9 mouse cellular contexts compared by ENCODE assay signal in the genomic region with DNA sequence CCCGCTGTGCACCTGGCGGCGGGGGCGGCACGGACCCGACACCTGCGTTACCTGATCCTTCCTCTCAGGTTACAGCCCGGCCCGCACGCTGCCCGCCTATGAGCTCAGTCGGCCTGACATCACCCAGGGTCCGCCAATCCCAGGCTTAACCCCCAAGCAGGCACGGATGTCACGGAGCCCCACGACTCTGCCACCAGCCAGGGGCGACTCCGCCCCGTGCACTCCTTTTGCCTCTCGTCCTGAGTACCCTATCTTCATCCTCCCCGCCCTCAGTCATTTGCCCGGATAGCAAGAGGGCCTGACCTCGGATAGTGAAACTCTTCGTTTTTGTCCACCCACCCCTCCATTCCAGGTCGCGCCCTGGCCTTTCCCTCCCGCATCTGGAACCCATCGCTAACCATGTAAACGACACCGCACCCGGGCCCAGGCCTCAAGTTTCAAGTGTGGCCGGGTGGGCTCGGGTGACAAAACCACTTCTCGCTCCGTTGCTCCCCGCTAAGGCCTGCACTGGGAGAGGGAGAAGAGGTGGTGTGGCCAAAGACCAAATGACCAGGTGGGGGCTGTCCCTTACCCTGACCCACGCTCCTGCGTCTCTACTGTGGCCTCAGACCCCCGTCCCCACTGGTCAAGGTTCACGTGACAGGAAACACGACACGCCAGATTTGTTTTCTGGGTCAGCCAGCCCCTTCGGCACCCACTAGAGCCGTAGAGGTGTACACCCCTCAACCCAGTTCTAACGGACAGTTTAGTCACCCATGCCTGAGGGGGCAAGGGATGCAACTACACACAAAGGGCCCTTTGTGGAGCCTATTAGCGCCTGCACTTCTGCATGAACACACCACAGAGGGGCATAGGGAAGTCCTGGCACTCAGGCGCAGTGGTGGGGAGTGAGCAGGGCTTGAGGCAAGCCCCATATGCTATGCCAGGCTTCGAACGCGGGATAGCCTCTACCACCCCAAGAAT. TPM values are rescaled to one million over a fixed set of nuclear protein-coding genes. Genes with fewer than 3 reads are reported as not detected.
DNase-seq lines count a peak whose midpoint lies in the region; ATAC-seq and TF ChIP-seq lines count a peak whose summit lies in the region.
"Had no signal": no experiment of that assay in that cellular context is flagged by ENCODE, and none has a peak within 500 bp of the region (broad histone marks: within the 10 kb centered on the region; RNA-seq: fewer than 3 reads in every experiment).

No protein-coding gene starts in this region.

- no peaks in the 10 kb centered on the region for H3K36me3 ChIP-seq in heart, embryonic 12.5 days
- H3K36me3 ChIP-seq in hindbrain, embryonic 16.5 days (ENCODE audit: control insufficient read depth, insufficient read depth, low read length), result no peaks in the 10 kb centered on the region
- H3K36me3 ChIP-seq in midbrain, postnatal 0 days (ENCODE audit: insufficient read depth, low read length), result no peaks in the 10 kb centered on the region

- H3K27me3 ChIP-seq in heart, embryonic 12.5 days (replicated peaks), result peaks cover 95% of the 10 kb centered on the region
- H3K27me3 ChIP-seq in hindbrain, embryonic 16.5 days (replicated peaks; ENCODE audit: control insufficient read depth, insufficient read depth, low read length), result peaks cover 65% of the 10 kb centered on the region
- H3K27me3 ChIP-seq in midbrain, postnatal 0 days (ENCODE audit: insufficient read depth, low read length), result peaks cover 69% of the 10 kb centered on the region

- H3K9ac ChIP-seq in heart, embryonic 12.5 days, result 0 out of 2 replicates have a peak overlapping the region, but pooled peaks have one; percentile 39
- H3K9ac ChIP-seq in hindbrain, embryonic 16.5 days (ENCODE audit: low read depth, low read length), result no peak overlapping the region
- no peak overlapping the region for H3K9ac ChIP-seq in midbrain, postnatal 0 days (replicated peaks; ENCODE audit: low read length, poor library complexity, severe bottlenecking)

- H3K27ac ChIP-seq in heart, embryonic 12.5 days (ENCODE audit: poor library complexity, severe bottlenecking), result no peak overlapping the region
- no peak overlapping the region for H3K27ac ChIP-seq in hindbrain, embryonic 16.5 days (ENCODE audit: low read depth, low read length)
- H3K27ac ChIP-seq in midbrain, postnatal 0 days (ENCODE audit: low read depth, low read length), result no peak overlapping the region

- ATAC-seq in heart, embryonic 12.5 days (ENCODE audit: insufficient number of reproducible peaks, low FRiP score), result no peak
- peak; percentile 12 for ATAC-seq in activated CD4-positive, CD25-positive, alpha-beta regulatory T cell, adult 4 months
- no peak for ATAC-seq in hindbrain, embryonic 16.5 days
- ATAC-seq in midbrain, postnatal 0 days (ENCODE audit: low FRiP score), result no peak

- WGBS in heart, embryonic 12.5 days, result 7% methylated on average over 50 of the region's 50 CpGs
- 5% methylated on average over 50 of the region's 50 CpGs for WGBS in hindbrain, embryonic 16.5 days
- WGBS in midbrain, postnatal 0 days, result 8% methylated on average over 41 of the region's 50 CpGs

- TF ChIP-seq CTCF in midbrain, postnatal 0 days (IDR thresholded peaks at IDR 0.05), result no peak

- no peaks in the 10 kb centered on the region for H3K9me3 ChIP-seq in heart, embryonic 12.5 days (replicated peaks)
- no peaks in the 10 kb centered on the region for H3K9me3 ChIP-seq in hindbrain, embryonic 16.5 days (ENCODE audit: control insufficient read depth, low read length)
- H3K9me3 ChIP-seq in midbrain, postnatal 0 days (ENCODE audit: low read length), result no peaks in the 10 kb centered on the region

- peaks cover 23% of the 10 kb centered on the region for H3K4me1 ChIP-seq in heart, embryonic 12.5 days (replicated peaks)
- H3K4me1 ChIP-seq in hindbrain, embryonic 16.5 days (ENCODE audit: control insufficient read depth, insufficient read depth, low read depth, low read length), result peaks cover 11% of the 10 kb centered on the region
- no peaks in the 10 kb centered on the region; the same call in 1 of the 2 replicates for H3K4me1 ChIP-seq in midbrain, postnatal 0 days (ENCODE audit: insufficient read depth, low read length)

- H3K4me3 ChIP-seq in heart, embryonic 12.5 days, result peak overlapping the region; percentile 43
- H3K4me3 ChIP-seq in hindbrain, embryonic 16.5 days (ENCODE audit: low read length), result no peak overlapping the region; the same call in 1 of the 2 replicates
- no peak overlapping the region for H3K4me3 ChIP-seq in midbrain, postnatal 0 days (ENCODE audit: low read depth, low read length)

- no peak for DNase-seq in heart, adult 8-10 months (ENCODE audit: low spot score)
- DNase-seq in midbrain, postnatal 0 days (ENCODE audit: low spot score), result peak; percentile 48
- no peak for DNase-seq in cerebellum, adult 9-11 months
- DNase-seq in layer of hippocampus, postnatal 25 days (ENCODE audit: extremely low spot score in 1 of 2, low spot score in 1 of 2), result no peak
- no peak for DNase-seq in adrenal gland, adult (ENCODE audit: inconsistent age in 2 of 2, low spot score in 1 of 2)

- peak overlapping the region; percentile 71 for H3K4me2 ChIP-seq in heart, embryonic 12.5 days
- peak overlapping the region; percentile 1; the same call in 1 of the 2 replicates for H3K4me2 ChIP-seq in hindbrain, embryonic 16.5 days (ENCODE audit: low read length)
- peak overlapping the region; percentile 57; the same call in 1 of the 2 replicates for H3K4me2 ChIP-seq in midbrain, postnatal 0 days (ENCODE audit: low read depth, low read length, poor library complexity, severe bottlenecking)

RNA-seq across cellular contexts. Expression of gene Tnfrsf25, which starts 16.4 kb away (rescaled TPM):
- polyA plus RNA-seq in heart, embryonic 12.5 days (2016; fragmentation: Nextera tagmentation; extraction: Ambion mirVana), result 0.86 and 1.1 TPM in 2 replicates
- total RNA-seq in heart, adult 8-10 months (2022), result 1 to 10 TPM; 1.1 to 3.2 (median 1.8) TPM
- polyA plus RNA-seq in activated CD4-positive, CD25-positive, alpha-beta regulatory T cell, adult 4 months (2017; shearing (Covaris generic)), result 100 to 1,000 TPM; 132 to 150 TPM
- 0.80 and 1.1 TPM in 2 replicates for polyA plus RNA-seq in hindbrain, embryonic 16.5 days (2015; fragmentation: Nextera tagmentation; extraction: Ambion mirVana)
- 0.99 and 2.0 TPM in 2 replicates for total RNA-seq in midbrain, postnatal 0 days (2014; rRNA removed)
- 0.38 and 0.49 TPM in 2 replicates for polyA plus RNA-seq in midbrain, postnatal 0 days (2015; fragmentation: Nextera tagmentation; extraction: Ambion mirVana)
- total RNA-seq in layer of hippocampus, postnatal 25 days (2021), result 10 to 100 TPM; 26.4 to 42.6 TPM
- total RNA-seq: G1E had no signal
- polyA plus RNA-seq: G1E had no signal

RNA-seq across cellular contexts. Expression of gene Espn, which starts 20.1 kb away (rescaled TPM):
- 1.3 and 1.6 TPM in 2 replicates for polyA plus RNA-seq in heart, embryonic 12.5 days (2016; fragmentation: Nextera tagmentation; extraction: Ambion mirVana)
- 1 to 10 TPM; 2.6 to 3.5 (median 3.0) TPM for total RNA-seq in heart, adult 8-10 months (2022)
- 1 to 10 TPM; 6.9 to 8.3 TPM for polyA plus RNA-seq in activated CD4-positive, CD25-positive, alpha-beta regulatory T cell, adult 4 months (2017; shearing (Covaris generic))
- polyA plus RNA-seq in hindbrain, embryonic 16.5 days (2015; fragmentation: Nextera tagmentation; extraction: Ambion mirVana), result 0.34 and 0.46 TPM in 2 replicates
- total RNA-seq in midbrain, postnatal 0 days (2014; rRNA removed), result 0.22 and 0.42 TPM in 2 replicates
- polyA plus RNA-seq in midbrain, postnatal 0 days (2015; fragmentation: Nextera tagmentation; extraction: Ambion mirVana), result 0.22 and 0.53 TPM in 2 replicates
- total RNA-seq in layer of hippocampus, postnatal 25 days (2021), result 1 to 10 TPM; 1.3 to 1.4 TPM

RNA-seq across cellular contexts. Expression of gene Hes2, which starts 26.6 kb away (rescaled TPM):
- polyA plus RNA-seq in heart, embryonic 12.5 days (2016; fragmentation: Nextera tagmentation; extraction: Ambion mirVana), result not detected in 2 replicates
- not detected for total RNA-seq in heart, adult 8-10 months (2022)
- not detected for polyA plus RNA-seq in activated CD4-positive, CD25-positive, alpha-beta regulatory T cell, adult 4 months (2017; shearing (Covaris generic))
- not detected in 2 replicates for polyA plus RNA-seq in hindbrain, embryonic 16.5 days (2015; fragmentation: Nextera tagmentation; extraction: Ambion mirVana)
- not detected in 2 replicates for total RNA-seq in midbrain, postnatal 0 days (2014; rRNA removed)
- polyA plus RNA-seq in midbrain, postnatal 0 days (2015; fragmentation: Nextera tagmentation; extraction: Ambion mirVana), result not detected in 2 replicates
- not detected for total RNA-seq in layer of hippocampus, postnatal 25 days (2021)

RNA-seq across cellular contexts. Expression of gene Acot7, which starts 45.8 kb away (rescaled TPM):
- polyA plus RNA-seq in heart, embryonic 12.5 days (2016; fragmentation: Nextera tagmentation; extraction: Ambion mirVana), result 63.4 and 64.6 TPM in 2 replicates
- 10 to 100 TPM; 63.9 to 80.9 (median 69.3) TPM for total RNA-seq in heart, adult 8-10 months (2022)
- 100 to 1,000 TPM; 134 to 172 TPM for polyA plus RNA-seq in activated CD4-positive, CD25-positive, alpha-beta regulatory T cell, adult 4 months (2017; shearing (Covaris generic))
- 478 and 542 TPM in 2 replicates for polyA plus RNA-seq in hindbrain, embryonic 16.5 days (2015; fragmentation: Nextera tagmentation; extraction: Ambion mirVana)
- total RNA-seq in midbrain, postnatal 0 days (2014; rRNA removed), result 228 and 259 TPM in 2 replicates
- polyA plus RNA-seq in midbrain, postnatal 0 days (2015; fragmentation: Nextera tagmentation; extraction: Ambion mirVana), result 510 and 544 TPM in 2 replicates
- total RNA-seq in layer of hippocampus, postnatal 25 days (2021), result 100 to 1,000 TPM; 318 to 353 TPM

RNA-seq across cellular contexts. Expression of gene Plekhg5, which starts 59.8 kb away (rescaled TPM):
- polyA plus RNA-seq in heart, embryonic 12.5 days (2016; fragmentation: Nextera tagmentation; extraction: Ambion mirVana), result 13.6 and 14.1 TPM in 2 replicates
- total RNA-seq in heart, adult 8-10 months (2022), result 10 to 100 TPM; 11.9 to 15.0 (median 14.3) TPM
- 1 to 10 TPM; 1.3 to 2.6 TPM for polyA plus RNA-seq in activated CD4-positive, CD25-positive, alpha-beta regulatory T cell, adult 4 months (2017; shearing (Covaris generic))
- 13.8 and 16.4 TPM in 2 replicates for polyA plus RNA-seq in hindbrain, embryonic 16.5 days (2015; fragmentation: Nextera tagmentation; extraction: Ambion mirVana)
- 17.6 and 33.5 TPM in 2 replicates for total RNA-seq in midbrain, postnatal 0 days (2014; rRNA removed)
- 13.0 and 15.1 TPM in 2 replicates for polyA plus RNA-seq in midbrain, postnatal 0 days (2015; fragmentation: Nextera tagmentation; extraction: Ambion mirVana)
- total RNA-seq in layer of hippocampus, postnatal 25 days (2021), result 100 to 1,000 TPM; 128 to 173 TPM

Comparison
In these comparisons a context has a peak if more than half of its experiments do, and no peak if none do; other contexts are left out.
1. H3K4me2 ChIP-seq: peak in every context shown above with its lines; median percentile 71 in heart, embryonic 12.5 days; 57 in midbrain, postnatal 0 days; 1 in hindbrain, embryonic 16.5 days.
2. RNA of gene Tnfrsf25, which starts 16.4 kb away (polyA plus RNA-seq): 132 to 150 TPM in activated CD4-positive, CD25-positive, alpha-beta regulatory T cell, adult 4 months; 0.86 to 1.1 TPM in heart, embryonic 12.5 days, 0.80 to 1.1 TPM in hindbrain, embryonic 16.5 days and 0.38 to 0.49 TPM in midbrain, postnatal 0 days; every median in the first group is over 10 times any median in the second.